ENCODE assay signal across 9 mouse cellular contexts in the genomic region with DNA sequence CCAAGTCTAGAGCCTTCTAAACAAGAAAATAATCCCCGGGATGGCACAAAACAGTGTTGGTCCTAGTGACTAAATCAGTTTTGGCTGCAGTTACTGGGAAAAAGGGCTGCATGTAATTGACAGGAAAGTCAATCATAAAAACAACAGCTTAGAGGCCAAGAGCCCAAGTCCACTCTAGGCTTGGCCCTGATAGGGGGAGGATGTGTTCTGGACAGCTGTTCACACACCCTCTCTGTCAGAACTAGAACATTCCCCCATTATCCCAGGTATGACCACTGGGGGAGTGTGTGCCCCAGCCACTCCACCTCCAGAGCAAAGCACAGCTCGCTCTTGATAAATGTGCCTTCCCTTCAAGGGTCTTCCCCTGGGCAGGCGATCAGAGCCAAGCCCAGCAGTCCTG. TPM values are rescaled to one million over a fixed set of nuclear protein-coding genes. Genes with fewer than 3 reads are reported as not detected.
A peak's percentile ranks its signal among the peaks of the same experiment; 100 is the strongest.
DNase-seq lines count a peak whose midpoint lies in the region; ATAC-seq and TF ChIP-seq lines count a peak whose summit lies in the region.
"Had no signal": no experiment of that assay in that cellular context is flagged by ENCODE, and none has a peak within 500 bp of the region (broad histone marks: within the 10 kb centered on the region; RNA-seq: fewer than 3 reads in every experiment).

No protein-coding gene starts in this region.

- H3K9ac ChIP-seq in hindbrain, embryonic 15.5 days, result no peak overlapping the region
- H3K9ac ChIP-seq in hindbrain, embryonic 12.5 days, result no peak overlapping the region
- no peak overlapping the region for H3K9ac ChIP-seq in embryonic facial prominence, embryonic 14.5 days (ENCODE audit: low read depth, low read length)
- no peak overlapping the region for H3K9ac ChIP-seq in kidney, postnatal 0 days (ENCODE audit: low read depth, low read length)
- H3K9ac ChIP-seq: midbrain, embryonic 12.5 days had no signal

- peak; percentile 51; the same call in 1 of the 2 replicates for TF ChIP-seq CTCF in kidney, postnatal 0 days (IDR thresholded peaks at IDR 0.05; ENCODE audit: low read depth)

- WGBS in hindbrain, embryonic 15.5 days, result 61% methylated on average over 3 of the region's 3 CpGs
- WGBS in hindbrain, embryonic 12.5 days, result 73% methylated on average over 3 of the region's 3 CpGs
- 38% methylated on average over 3 of the region's 3 CpGs for WGBS in embryonic facial prominence, embryonic 14.5 days
- 47% methylated on average over 3 of the region's 3 CpGs for WGBS in kidney, postnatal 0 days

- H3K4me1 ChIP-seq in hindbrain, embryonic 15.5 days (replicated peaks), result peaks cover 18% of the 10 kb centered on the region
- peaks cover 27% of the 10 kb centered on the region for H3K4me1 ChIP-seq in hindbrain, embryonic 12.5 days
- peaks cover 16% of the 10 kb centered on the region for H3K4me1 ChIP-seq in embryonic facial prominence, embryonic 14.5 days (ENCODE audit: control insufficient read depth, insufficient read depth, low read length)
- H3K4me1 ChIP-seq in kidney, postnatal 0 days (replicated peaks; ENCODE audit: insufficient read depth, low read length), result peaks cover 27% of the 10 kb centered on the region; the same call in 1 of the 2 replicates

- peak; percentile 26 for DNase-seq in MN1 (ENCODE audit: low spot score)
- no peak for DNase-seq in embryonic facial prominence, embryonic 14.5 days (ENCODE audit: low spot score)
- peak; percentile 67 for DNase-seq in kidney, postnatal 0 days (ENCODE audit: low spot score)
- no peak for DNase-seq in ovary, postnatal 36 days (ENCODE audit: low spot score)
- DNase-seq in spleen, postnatal 10 days (ENCODE audit: low spot score in 2 of 2), result no peak
- DNase-seq in T-cell, adult 2 months (ENCODE audit: low spot score), result no peak

- H3K4me2 ChIP-seq in hindbrain, embryonic 15.5 days, result no peak overlapping the region
- no peak overlapping the region for H3K4me2 ChIP-seq in hindbrain, embryonic 12.5 days (replicated peaks)
- H3K4me2 ChIP-seq in embryonic facial prominence, embryonic 14.5 days (ENCODE audit: low read depth, low read length), result no peak overlapping the region
- H3K4me2 ChIP-seq in kidney, postnatal 0 days (ENCODE audit: low read length), result no peak overlapping the region
- H3K4me2 ChIP-seq: midbrain, embryonic 12.5 days had no signal

- H3K27ac ChIP-seq in hindbrain, embryonic 15.5 days (replicated peaks), result 0 out of 2 replicates have a peak overlapping the region, but pooled peaks have one; percentile 36
- H3K27ac ChIP-seq in hindbrain, embryonic 12.5 days, result no peak overlapping the region
- 0 out of 2 replicates have a peak overlapping the region, but pooled peaks have one; percentile 4 for H3K27ac ChIP-seq in embryonic facial prominence, embryonic 14.5 days (replicated peaks; ENCODE audit: low read depth, low read length)
- 0 out of 2 replicates have a peak overlapping the region, but pooled peaks have one; percentile 10 for H3K27ac ChIP-seq in kidney, postnatal 0 days
- H3K27ac ChIP-seq: midbrain, embryonic 12.5 days had no signal

- H3K36me3 ChIP-seq in hindbrain, embryonic 15.5 days, result peaks cover 6% of the 10 kb centered on the region
- peaks cover 10% of the 10 kb centered on the region for H3K36me3 ChIP-seq in hindbrain, embryonic 12.5 days
- peaks cover 11% of the 10 kb centered on the region for H3K36me3 ChIP-seq in embryonic facial prominence, embryonic 14.5 days (ENCODE audit: control insufficient read depth, insufficient read depth, low read length)
- peaks cover 5% of the 10 kb centered on the region; the same call in 1 of the 2 replicates for H3K36me3 ChIP-seq in kidney, postnatal 0 days (ENCODE audit: insufficient read depth, low read length)

- H3K27me3 ChIP-seq in hindbrain, embryonic 15.5 days, result no peaks in the 10 kb centered on the region
- no peaks in the 10 kb centered on the region for H3K27me3 ChIP-seq in hindbrain, embryonic 12.5 days
- H3K27me3 ChIP-seq in embryonic facial prominence, embryonic 14.5 days (replicated peaks; ENCODE audit: control insufficient read depth, insufficient read depth, low read length), result no peaks in the 10 kb centered on the region
- no peaks in the 10 kb centered on the region for H3K27me3 ChIP-seq in kidney, postnatal 0 days (ENCODE audit: insufficient read depth, low read length)
- H3K27me3 ChIP-seq: midbrain, embryonic 12.5 days had no signal

- no peaks in the 10 kb centered on the region for H3K9me3 ChIP-seq in hindbrain, embryonic 15.5 days
- no peaks in the 10 kb centered on the region for H3K9me3 ChIP-seq in hindbrain, embryonic 12.5 days (replicated peaks)
- no peaks in the 10 kb centered on the region for H3K9me3 ChIP-seq in embryonic facial prominence, embryonic 14.5 days (ENCODE audit: control insufficient read depth, low read length)
- no peaks in the 10 kb centered on the region for H3K9me3 ChIP-seq in kidney, postnatal 0 days (replicated peaks; ENCODE audit: low read length)
- H3K9me3 ChIP-seq: midbrain, embryonic 12.5 days had no signal

- no peak overlapping the region for H3K4me3 ChIP-seq in hindbrain, embryonic 15.5 days
- H3K4me3 ChIP-seq in hindbrain, embryonic 12.5 days, result no peak overlapping the region
- no peak overlapping the region for H3K4me3 ChIP-seq in embryonic facial prominence, embryonic 14.5 days (ENCODE audit: low read depth, low read length)
- no peak overlapping the region for H3K4me3 ChIP-seq in kidney, postnatal 0 days (replicated peaks; ENCODE audit: low read depth, low read length)
- H3K4me3 ChIP-seq: midbrain, embryonic 12.5 days had no signal

- no peak for ATAC-seq in hindbrain, embryonic 15.5 days (ENCODE audit: low FRiP score, low read depth)
- ATAC-seq in hindbrain, embryonic 12.5 days (ENCODE audit: low FRiP score), result no peak
- ATAC-seq in embryonic facial prominence, embryonic 14.5 days (ENCODE audit: low read depth), result peak; percentile 48; the same call in 1 of the 2 replicates
- ATAC-seq in kidney, postnatal 0 days (replicated peaks; ENCODE audit: low FRiP score, low read depth), result no peak; the same call in 1 of the 2 replicates

RNA-seq across cellular contexts. Expression of a gene that starts 14.7 kb away (rescaled TPM):
- polyA plus RNA-seq in hindbrain, embryonic 15.5 days (2015; fragmentation: Nextera tagmentation; extraction: Ambion mirVana), result 28.3 and 29.5 TPM in 2 replicates
- 21.8 and 22.3 TPM in 2 replicates for polyA plus RNA-seq in hindbrain, embryonic 12.5 days (2016; fragmentation: Nextera tagmentation; extraction: Ambion mirVana)
- polyA plus RNA-seq in embryonic facial prominence, embryonic 14.5 days (2014; fragmentation: Nextera tagmentation; extraction: Ambion mirVana), result 22.2 and 28.2 TPM in 2 replicates
- 16.9 and 17.5 TPM in 2 replicates for polyA plus RNA-seq in kidney, postnatal 0 days (2015; fragmentation: Nextera tagmentation; extraction: Ambion mirVana)

Comparison
In these comparisons a context has a peak if more than half of its experiments do, and no peak if none do; other contexts are left out.
1. DNase-seq: peak in MN1 (single experiment) and kidney, postnatal 0 days (single experiment); none in embryonic facial prominence, embryonic 14.5 days (single experiment), ovary, postnatal 36 days (single experiment), spleen, postnatal 10 days (0 of 2) and T-cell, adult 2 months (single experiment).